Mouse (Mus musculus) megakaryocyte, embryonic 14.5 days (primary cell): ENCODE data around the gene Zmat5. TPM values are rescaled to one million over a fixed set of nuclear protein-coding genes. Genes with fewer than 3 reads are reported as not detected.

Experiments
- H3K27me3 ChIP-seq: replicated peaks from 2 replicates; pipeline ENCODE3; 2012; ENCODE audit warnings: inconsistent platforms
- H3K36me3 ChIP-seq: replicated peaks from 2 replicates; pipeline ENCODE3; 2012; ENCODE audit warnings: low read length, inconsistent platforms, mixed read lengths
- H3K4me1 ChIP-seq: 2 replicates; pipeline ENCODE4 v1.6.1; 2012; ENCODE audit warnings: inconsistent platforms
- H3K4me3 ChIP-seq: replicated peaks from 2 replicates; pipeline ENCODE3; 2012; ENCODE audit warnings: moderate library complexity, mild to moderate bottlenecking, inconsistent platforms
- H3K9me3 ChIP-seq: 2 replicates; pipeline ENCODE4 v1.6.1; 2012; ENCODE audit warnings: inconsistent platforms
- FLI1 ChIP-seq: IDR thresholded peaks from 2 replicates; pipeline ENCODE4 v1.6.1; 2012; ENCODE audit warnings: low read length, inconsistent platforms, mixed read lengths
- GATA1 ChIP-seq: IDR thresholded peaks from 3 replicates; pipeline ENCODE4 v1.6.1; 2012; ENCODE audit warnings: mixed read lengths, low read length, inconsistent platforms, borderline replicate concordance
- polyA plus RNA-seq: library from polyadenylated mRNA; stranded (reverse); fragments of >175 nt; gene quantifications from 2 replicates; pipeline ENCODE4 v1.2.3, GENCODE M21; 2012; ENCODE audit warnings: low replicate concordance; ENCODE audit not compliant: insufficient read depth

Zmat5 gene
- 75.1 and 119 TPM in 2 replicates for polyA plus RNA-seq

- no peaks in the 10 kb centered on the region for H3K9me3 ChIP-seq
- peaks cover 20% of the 10 kb centered on the region for H3K4me1 ChIP-seq
- peaks cover 20% of the 10 kb centered on the region for H3K36me3 ChIP-seq
- TF ChIP-seq FLI1 (no peak), GATA1 (no peak)
- H3K4me3 ChIP-seq: peak within 1 kb of the TSS; percentile 99
- no peaks in the 10 kb centered on the region for H3K27me3 ChIP-seq
Observed at GRCm38 (mm10) chr11:4704072-4704964, at the start of gene Zmat5, which contains the start of gene Uqcr10. Gene Zmat5 (plus strand): TSS chr11:4704678. Gene Uqcr10 (minus strand): TSS chr11:4704342.

GRCm38 (mm10) chr11:4659818-4660217 lies 44.7 kb upstream of the Zmat5 start:
- H3K4me3 ChIP-seq: peak overlapping the region; percentile 38
- H3K27me3 ChIP-seq: no peaks in the 10 kb centered on the region
- peaks cover 59% of the 10 kb centered on the region for H3K4me1 ChIP-seq
- no peaks in the 10 kb centered on the region for H3K9me3 ChIP-seq
- H3K36me3 ChIP-seq: peaks cover 68% of the 10 kb centered on the region
- TF ChIP-seq GATA1: no peak
- TF ChIP-seq FLI1: no peak

GRCm38 (mm10) chr11:4660309-4661025 lies 44.0 kb upstream of the Zmat5 start:
- Histone ChIP-seq H3K27me3 (no peaks in the 10 kb centered on the region), H3K36me3 (peaks cover 62% of the 10 kb centered on the region), H3K4me1 (peaks cover 59% of the 10 kb centered on the region), H3K9me3 (no peaks in the 10 kb centered on the region), H3K4me3 (peak overlapping the region; percentile 77)
- TF ChIP-seq FLI1: no peak
- TF ChIP-seq GATA1: no peak

- H3K4me1 ChIP-seq: peaks cover 57% of the 10 kb centered on the region
- peak overlapping the region; percentile 86 for H3K4me3 ChIP-seq
- no peaks in the 10 kb centered on the region for H3K9me3 ChIP-seq
- TF ChIP-seq FLI1: no peak
- TF ChIP-seq GATA1: no peak
- H3K36me3 ChIP-seq: peaks cover 53% of the 10 kb centered on the region
- no peaks in the 10 kb centered on the region for H3K27me3 ChIP-seq
Observed at GRCm38 (mm10) chr11:4661324-4661723, 43.2 kb upstream of the Zmat5 start.

GRCm38 (mm10) chr11:4661871-4662495 lies 42.5 kb upstream of the Zmat5 start:
- TF ChIP-seq GATA1: no peak
- TF ChIP-seq FLI1: no peak
- H3K36me3 ChIP-seq: peaks cover 50% of the 10 kb centered on the region

GRCm38 (mm10) chr11:4662496-4662878 lies 42.0 kb upstream of the Zmat5 start:
- Histone ChIP-seq H3K36me3 (peaks cover 51% of the 10 kb centered on the region), H3K4me3 (no peak overlapping the region), H3K27me3 (no peaks in the 10 kb centered on the region), H3K4me1 (peaks cover 54% of the 10 kb centered on the region), H3K9me3 (no peaks in the 10 kb centered on the region)
- TF ChIP-seq GATA1 (no peak), FLI1 (no peak)

More at GRCm38 (mm10) chr11:4661871-4662495, 42.5 kb upstream of the Zmat5 start:
- Histone ChIP-seq H3K4me1 (peaks cover 54% of the 10 kb centered on the region), H3K4me3 (peak overlapping the region; percentile 86), H3K9me3 (no peaks in the 10 kb centered on the region), H3K27me3 (no peaks in the 10 kb centered on the region)

- no peak for TF ChIP-seq FLI1
- TF ChIP-seq GATA1: no peak
Observed at GRCm38 (mm10) chr11:4671736-4672135, 32.7 kb upstream of the Zmat5 start.

GRCm38 (mm10) chr11:4674593-4674992 lies 29.9 kb upstream of the Zmat5 start:
- TF ChIP-seq FLI1 (no peak), GATA1 (no peak)
- Histone ChIP-seq H3K9me3 (no peaks in the 10 kb centered on the region), H3K4me3 (peak overlapping the region; percentile 34), H3K36me3 (peaks cover 96% of the 10 kb centered on the region), H3K4me1 (peaks cover 68% of the 10 kb centered on the region), H3K27me3 (no peaks in the 10 kb centered on the region)

More at GRCm38 (mm10) chr11:4671736-4672135, 32.7 kb upstream of the Zmat5 start:
- no peak overlapping the region for H3K4me3 ChIP-seq
- H3K4me1 ChIP-seq: peaks cover 52% of the 10 kb centered on the region
- no peaks in the 10 kb centered on the region for H3K27me3 ChIP-seq
- peaks cover 95% of the 10 kb centered on the region for H3K36me3 ChIP-seq
- no peaks in the 10 kb centered on the region for H3K9me3 ChIP-seq

GRCm38 (mm10) chr11:4675126-4675562 lies 29.3 kb upstream of the Zmat5 start:
- Histone ChIP-seq H3K4me3 (peak overlapping the region; percentile 18), H3K27me3 (no peaks in the 10 kb centered on the region), H3K36me3 (peaks cover 96% of the 10 kb centered on the region), H3K4me1 (peaks cover 68% of the 10 kb centered on the region), H3K9me3 (no peaks in the 10 kb centered on the region)
- no peak for TF ChIP-seq FLI1
- TF ChIP-seq GATA1: no peak
